Mouse (Mus musculus) thymus, postnatal 25 days (tissue): ENCODE results near the gene Rbm4.
"Not testable (repeated sequence)": the region's sequence is repeated elsewhere in the genome, so short reads cannot be mapped to it uniquely, and the experiment has no call there.

Experiments used
- DNase-seq: peaks from one replicate; pipeline ENCODE4 v3.0.0; 2022

Rbm4 gene

GRCm38 (mm10) chr19:4795929-4796328, 2.2 kb upstream of the Rbm4 start:
- DNase-seq = no peak

- DNase-seq = no peak
Measured at GRCm38 (mm10) chr19:4793281-4793830, 345 bp downstream of the Rbm4 start.

GRCm38 (mm10) chr19:4786313-4786712, 7.4 kb downstream of the Rbm4 start:
- DNase-seq = no peak

DNA sequence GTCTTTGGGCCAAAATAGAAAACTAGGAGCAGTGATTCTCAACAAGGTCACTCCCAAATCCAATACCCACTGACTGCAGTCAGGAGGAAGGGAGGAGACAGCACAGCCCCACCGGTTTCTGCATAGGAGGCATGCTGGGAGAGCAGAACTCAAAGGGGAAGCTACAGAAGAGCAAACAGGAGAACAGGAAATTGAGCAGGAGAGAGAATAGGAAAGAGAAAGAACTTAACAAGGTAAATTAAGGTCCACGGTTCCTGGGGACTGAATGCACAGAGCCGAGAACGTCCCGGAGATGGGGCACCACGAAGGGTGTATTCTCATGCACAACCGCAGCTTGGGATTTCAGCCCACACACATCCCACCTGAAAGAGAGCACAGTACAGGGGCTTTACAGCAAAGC, 8.5 kb downstream of the Rbm4 start:
- DNase-seq = no peak

DNA sequence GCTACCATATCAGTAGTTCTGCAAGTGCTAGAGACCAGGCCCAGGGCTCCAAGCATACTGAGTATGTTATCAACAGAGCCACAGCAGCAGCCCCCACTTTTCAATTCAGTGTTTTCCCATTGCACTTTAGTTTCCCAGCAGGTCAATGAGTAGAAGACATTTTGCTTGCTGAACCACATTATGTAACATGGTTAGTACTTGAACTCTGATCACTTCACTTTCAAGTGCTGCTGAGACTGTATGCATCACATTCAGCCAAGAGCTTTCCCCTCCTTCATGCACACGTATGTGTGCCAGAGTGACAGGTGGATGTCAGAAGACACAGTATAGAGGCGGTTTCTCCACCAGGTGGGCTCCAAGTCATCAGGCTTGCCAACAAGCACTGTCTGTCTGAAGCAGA, 10.8 kb downstream of the Rbm4 start:
- DNase-seq = no peak

GRCm38 (mm10) chr19:4772785-4773184, 20.9 kb downstream of the Rbm4 start:
- DNase-seq = no peak

- DNase-seq = no peak
Measured at GRCm38 (mm10) chr19:4767507-4768148, 26.1 kb downstream of the Rbm4 start.

- peak; percentile 22 for DNase-seq
Measured at GRCm38 (mm10) chr19:4762876-4763275, 30.8 kb downstream of the Rbm4 start.

DNA sequence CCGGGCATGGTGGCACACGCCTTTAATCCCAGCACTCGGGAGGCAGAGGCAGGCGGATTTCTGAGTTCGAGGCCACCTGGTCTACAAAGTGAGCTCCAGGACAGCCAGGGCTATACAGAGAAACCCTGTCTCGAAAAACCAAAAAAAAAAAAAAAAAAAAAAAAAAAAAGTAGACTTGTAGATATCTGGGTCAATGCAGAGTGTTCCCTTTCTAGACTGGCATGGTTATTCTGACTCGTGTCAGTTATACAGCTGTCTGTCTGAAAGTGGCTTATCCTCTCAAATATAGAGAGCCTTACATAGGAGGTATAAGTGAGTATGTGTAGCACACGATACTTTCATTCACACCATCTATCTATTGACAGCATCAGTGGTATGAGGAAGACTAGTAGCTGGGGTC, 33.2 kb downstream of the Rbm4 start:
- DNase-seq = not testable (repeated sequence)

DNA sequence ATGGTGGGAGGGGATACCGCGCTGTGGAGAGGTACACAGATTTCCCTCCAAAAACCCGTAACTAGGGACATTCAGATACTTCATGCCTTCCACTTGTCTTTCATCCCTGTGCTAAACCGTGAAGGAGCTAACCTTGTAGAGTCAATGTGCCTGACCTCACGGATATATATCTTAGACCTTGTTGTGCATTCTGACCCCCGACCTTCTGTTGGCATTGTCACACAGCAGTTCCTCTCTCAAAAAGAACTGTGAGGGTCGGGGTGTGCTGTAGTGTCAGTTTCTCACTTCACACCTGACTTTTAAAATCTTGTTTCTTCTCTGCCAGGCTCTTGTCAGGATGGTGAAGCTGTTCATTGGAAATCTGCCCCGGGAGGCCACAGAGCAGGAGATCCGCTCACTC, 36.8 kb downstream of the Rbm4 start:
- no peak for DNase-seq

- DNase-seq = peak; percentile 99
Measured at GRCm38 (mm10) chr19:4756193-4756911, 37.3 kb downstream of the Rbm4 start, which contains the start of gene Rbm4b. Gene Rbm4b, plus strand, starts transcription at chr19:4756497.

GRCm38 (mm10) chr19:4755565-4756192, 38.0 kb downstream of the Rbm4 start:
- DNase-seq = peak; percentile 93

DNA sequence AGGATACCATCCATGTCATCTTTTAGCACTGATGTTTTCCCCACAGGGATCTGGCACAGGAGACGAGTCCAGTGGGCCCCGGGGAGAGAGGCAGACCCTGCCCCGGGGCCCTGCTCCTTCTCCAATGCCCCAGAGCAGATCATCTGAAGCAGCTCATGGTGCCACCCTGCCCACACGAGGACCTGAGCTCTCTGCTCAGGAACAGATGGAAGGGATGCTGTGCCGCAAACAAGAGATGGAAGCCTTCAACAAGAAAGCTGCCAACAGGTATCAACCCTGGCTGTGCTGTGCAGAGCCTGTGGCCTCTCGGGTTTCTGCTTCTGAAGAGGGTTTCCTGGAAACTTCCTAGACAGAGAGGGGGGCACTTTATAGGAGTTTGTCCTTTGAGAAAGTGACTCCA, 43.7 kb downstream of the Rbm4 start:
- no peak for DNase-seq

DNA sequence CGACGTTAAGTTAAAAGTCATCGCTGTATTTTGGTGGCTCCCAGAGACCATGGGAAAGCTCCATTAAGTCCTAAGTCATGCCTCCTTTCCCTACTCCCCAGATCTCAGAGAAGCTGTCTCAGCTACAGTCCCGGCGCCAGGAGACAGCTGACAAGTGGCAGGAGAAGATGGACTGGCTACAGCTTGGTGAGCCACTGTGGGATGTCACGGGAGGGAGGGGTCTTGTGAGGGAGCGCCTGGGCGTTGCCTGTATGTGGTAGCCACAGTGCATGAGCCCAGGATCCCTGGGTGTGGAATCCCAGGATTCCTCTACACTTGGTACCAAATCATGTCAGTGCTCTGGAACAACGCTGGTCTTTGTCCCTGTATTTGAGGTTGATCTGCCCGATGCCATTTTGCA, 45.2 kb downstream of the Rbm4 start:
- DNase-seq = no peak

DNA sequence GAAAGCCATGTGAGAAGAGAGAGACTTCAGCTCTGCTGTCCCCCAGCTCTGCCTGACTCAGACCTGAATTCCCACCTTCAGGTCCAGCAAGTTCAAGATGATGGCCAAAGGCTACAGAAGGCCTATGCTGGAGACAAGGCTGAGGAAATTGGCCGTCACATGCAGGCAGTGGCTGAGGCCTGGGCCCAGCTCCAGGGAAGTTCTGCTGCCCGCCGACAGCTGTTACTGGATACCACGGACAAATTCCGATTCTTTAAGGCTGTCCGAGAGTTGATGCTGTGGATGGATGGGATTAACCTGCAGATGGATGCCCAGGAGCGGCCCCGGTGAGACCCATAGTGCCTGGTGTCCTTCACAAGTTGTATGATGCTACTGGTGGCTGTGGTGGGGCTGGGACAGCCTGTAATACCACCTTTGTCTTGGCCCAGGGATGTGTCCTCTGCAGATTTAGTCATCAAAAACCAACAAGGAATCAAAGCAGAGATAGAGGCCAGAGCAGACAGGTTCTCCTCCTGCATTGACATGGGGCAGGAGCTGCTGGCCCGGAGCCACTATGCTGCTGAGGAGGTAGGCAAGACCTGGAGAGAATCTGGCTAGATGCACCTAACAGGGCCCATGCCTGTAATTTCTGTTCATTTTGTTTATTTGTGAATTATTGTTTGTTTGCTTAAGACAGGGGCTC, 45.9 kb downstream of the Rbm4 start:
- DNase-seq = no peak

GRCm38 (mm10) chr19:4746611-4747010, 47.1 kb downstream of the Rbm4 start:
- DNase-seq = no peak

DNA sequence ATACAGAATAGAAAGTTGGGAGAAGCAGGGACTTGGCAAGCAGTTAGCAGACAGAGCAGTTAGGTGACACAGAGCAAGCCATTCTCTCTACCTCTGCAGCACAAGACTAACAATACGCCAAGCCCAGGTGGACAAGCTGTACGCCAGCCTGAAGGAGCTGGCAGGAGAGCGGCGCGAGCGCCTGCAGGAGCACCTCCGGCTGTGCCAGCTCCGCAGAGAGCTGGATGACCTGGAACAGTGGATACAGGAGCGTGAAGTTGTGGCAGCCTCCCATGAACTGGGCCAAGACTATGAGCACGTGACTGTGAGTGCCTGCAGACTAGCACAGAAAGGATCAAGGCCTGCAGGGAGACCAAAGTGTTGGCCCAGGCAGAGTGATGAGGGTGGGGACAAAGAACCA, 48.0 kb downstream of the Rbm4 start:
- no peak for DNase-seq

DNA sequence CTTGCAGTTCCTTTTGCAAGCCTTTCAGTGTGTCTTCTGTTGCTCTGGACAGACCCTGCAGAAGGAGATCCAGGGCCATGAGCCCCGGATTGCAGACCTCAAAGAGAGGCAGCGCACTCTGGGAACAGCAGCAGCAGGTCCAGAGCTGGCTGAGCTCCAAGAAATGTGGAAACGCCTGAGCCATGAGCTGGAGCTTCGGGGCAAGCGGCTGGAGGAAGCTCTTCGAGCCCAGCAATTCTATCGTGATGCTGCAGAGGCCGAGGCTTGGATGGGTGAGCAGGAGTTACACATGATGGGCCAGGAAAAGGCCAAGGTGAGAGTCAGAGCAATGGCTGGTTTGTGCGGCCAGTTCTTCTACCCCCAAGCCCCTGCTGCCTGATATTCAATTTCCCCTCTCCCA, 48.6 kb downstream of the Rbm4 start:
- DNase-seq = no peak

DNA sequence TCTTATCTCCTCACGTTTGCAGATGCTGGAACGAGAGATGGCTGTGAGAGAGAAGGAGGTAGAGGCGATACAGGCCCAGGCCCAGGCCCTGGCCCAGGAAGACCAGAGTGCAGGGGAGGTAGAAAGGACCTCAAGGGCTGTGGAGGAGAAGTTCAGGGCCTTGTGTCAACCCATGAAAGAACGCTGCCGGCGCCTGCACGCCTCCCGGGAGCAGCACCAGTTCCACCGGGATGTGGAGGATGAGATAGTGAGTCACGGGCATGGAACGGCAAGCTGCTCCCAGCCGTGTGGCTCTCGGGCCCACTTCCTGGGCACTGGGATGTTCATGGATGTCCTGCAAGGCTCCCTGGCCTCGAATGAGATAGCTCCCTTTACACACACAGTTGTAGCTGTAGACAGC, 49.7 kb downstream of the Rbm4 start:
- DNase-seq = no peak

DNA sequence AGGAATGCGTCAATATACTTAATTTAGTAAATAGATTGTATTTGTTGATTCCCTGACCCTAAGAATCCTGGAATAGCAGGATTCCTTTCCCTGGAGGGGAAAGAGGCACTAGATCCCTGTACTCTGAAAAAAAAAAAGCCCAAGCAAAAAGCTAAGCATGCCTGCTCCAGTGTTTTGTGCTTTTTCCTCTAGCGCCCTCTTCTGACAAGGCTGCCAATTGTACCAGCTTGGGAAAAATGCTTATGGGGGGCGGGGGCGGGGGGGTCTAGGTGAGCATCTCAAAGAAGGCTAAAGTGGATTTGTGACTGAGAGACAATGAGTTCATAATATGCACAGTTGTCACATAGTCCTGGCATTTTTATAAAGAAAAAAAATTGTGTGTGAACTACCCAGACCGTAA, 50.2 kb downstream of the Rbm4 start:
- DNase-seq = peak; percentile 23

GRCm38 (mm10) chr19:4742229-4742628, 51.5 kb downstream of the Rbm4 start:
- DNase-seq = no peak

GRCm38 (mm10) chr19:4741482-4741881, 52.2 kb downstream of the Rbm4 start:
- no peak for DNase-seq

DNA sequence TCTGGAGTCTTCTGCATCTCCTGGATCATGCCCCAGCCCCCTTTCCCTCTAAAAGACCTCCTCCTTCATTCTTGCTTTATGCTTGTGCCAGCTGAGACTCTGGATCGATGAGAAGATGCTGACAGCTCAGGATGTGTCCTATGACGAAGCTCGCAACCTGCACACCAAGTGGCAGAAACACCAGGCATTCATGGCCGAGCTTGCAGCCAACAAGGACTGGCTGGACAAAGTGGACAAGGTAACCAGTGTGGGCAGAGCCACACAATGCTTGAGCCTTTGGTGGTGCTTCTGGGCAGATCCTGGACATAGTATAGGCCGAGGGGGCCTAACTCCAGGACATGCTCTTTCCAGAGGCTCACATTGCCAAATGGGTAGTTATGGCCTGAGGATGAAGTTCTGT, 53.9 kb downstream of the Rbm4 start:
- no peak for DNase-seq
